Mouse (Mus musculus) limb, embryonic 14.5 days (tissue): ENCODE data around the gene Ganc. TPM values are rescaled to one million over a fixed set of nuclear protein-coding genes. Genes with fewer than 3 reads are reported as not detected.

Experiments
- ATAC-seq: fragments of 200-750 bp; cut with Nextera tagmentation; 2 replicates; pipeline ENCODE4 v1.8.0; 2017; ENCODE audit warnings: low read depth, moderate number of reproducible peaks, moderate TSS enrichment; ENCODE audit not compliant: low FRiP score
- DNase-seq: peaks from one replicate; pipeline ENCODE4 v3.0.0-alpha.2; 2015; ENCODE audit warnings: low spot score
- H3K27ac ChIP-seq: fragments of 300-500 bp; sonication (generic); replicated peaks from 2 replicates; pipeline ENCODE4 v1.5.1; 2014; ENCODE audit warnings: low read depth, mild to moderate bottlenecking, low read length, moderate library complexity, mixed read lengths
- H3K27me3 ChIP-seq: fragments of 300-500 bp; sonication (generic); 2 replicates; pipeline ENCODE4 v1.6.1; 2014; ENCODE audit warnings: low read length, mixed read lengths; ENCODE audit not compliant: control insufficient read depth, insufficient read depth
- H3K36me3 ChIP-seq: fragments of 300-500 bp; sonication (generic); 2 replicates; pipeline ENCODE4 v1.6.1; 2014; ENCODE audit warnings: mild to moderate bottlenecking, low read length, moderate library complexity, mixed read lengths; ENCODE audit not compliant: control insufficient read depth, insufficient read depth
- H3K4me1 ChIP-seq: fragments of 300-500 bp; sonication (generic); 2 replicates; pipeline ENCODE4 v1.6.1; 2014; ENCODE audit warnings: antibody characterized with exemption, low read length, mixed read lengths; ENCODE audit not compliant: control insufficient read depth, insufficient read depth
- H3K4me2 ChIP-seq: fragments of 300-500 bp; sonication (generic); replicated peaks from 2 replicates; pipeline ENCODE4 v1.6.1; 2014; ENCODE audit warnings: low read depth, mild to moderate bottlenecking, low read length, moderate library complexity; ENCODE audit not compliant: severe bottlenecking
- H3K4me3 ChIP-seq: fragments of 300-500 bp; sonication (generic); replicated peaks from 2 replicates; pipeline ENCODE4 v1.5.1; 2014; ENCODE audit warnings: low read length
- H3K9ac ChIP-seq: fragments of 300-500 bp; sonication (generic); 2 replicates; pipeline ENCODE4 v1.6.1; 2014; ENCODE audit warnings: mild to moderate bottlenecking, low read depth, low read length, moderate library complexity; ENCODE audit not compliant: severe bottlenecking
- H3K9me3 ChIP-seq: fragments of 300-500 bp; sonication (generic); 2 replicates; pipeline ENCODE4 v1.6.1; 2016; ENCODE audit warnings: low read length; ENCODE audit not compliant: control insufficient read depth
- POLR2A ChIP-seq: fragments of 200-500 bp; IDR thresholded peaks from 2 replicates; pipeline ENCODE4 v1.8.0; 2012; ENCODE audit warnings: inconsistent platforms, mild to moderate bottlenecking, moderate library complexity, borderline replicate concordance; ENCODE audit not compliant: insufficient read depth, insufficient read length; ENCODE audit errors: extremely low read depth
- WGBS: fragments of 180-500 bp; shearing (Covaris S2); extraction: QIAGEN DNeasy Blood & Tissue Kit; methylation state at CpG from one replicate; pipeline ENCODE4 v1.1.7; 2014; 5-methylcytosine and 5-hydroxymethylcytosine counted together
- polyA plus RNA-seq, 2 experiments: library from polyadenylated mRNA; depleted of rRNA in 1 of 2; stranded (reverse) in 1 of 2; unstranded in 1 of 2; fragments of >200 nt; fragmentation: Nextera tagmentation in 1 of 2; extraction: Ambion mirVana in 1 of 2; gene quantifications; 2 replicates each; pipeline versions ENCODE4 v1.2.1 to v1.2.3; 2012 to 2014

The Ganc gene
- polyA plus RNA-seq (2012; rRNA removed) (7.8 and 9.4 TPM in 2 replicates), polyA plus RNA-seq (2014; fragmentation: Nextera tagmentation; extraction: Ambion mirVana) (6.8 and 8.1 TPM in 2 replicates)

- Histone ChIP-seq H3K4me2 (peak within 1 kb of the TSS; percentile 76), H3K4me3 (peak within 1 kb of the TSS; percentile 80), H3K9ac (peak within 1 kb of the TSS; percentile 78), H3K27me3 (no peaks in the 10 kb centered on the region), H3K36me3 (peaks cover 3% of the 10 kb centered on the region; the same call in 1 of the 2 replicates), H3K27ac (peak within 1 kb of the TSS; percentile 94), H3K4me1 (peaks cover 17% of the 10 kb centered on the region), H3K9me3 (0 out of 2 replicates have a peak, but pooled peaks cover 3% of the 10 kb centered on the region)
- WGBS = under 1% methylated on average over 17 of the region's 17 CpGs
- no peak for TF ChIP-seq POLR2A
- DNase-seq = no peak
- peak; percentile 86 for ATAC-seq
These were observed at the start of gene Ganc for GRCm38 (mm10) chr2:120403653-120403985. Gene Ganc (plus strand): TSS chr2:120403896.

DNA sequence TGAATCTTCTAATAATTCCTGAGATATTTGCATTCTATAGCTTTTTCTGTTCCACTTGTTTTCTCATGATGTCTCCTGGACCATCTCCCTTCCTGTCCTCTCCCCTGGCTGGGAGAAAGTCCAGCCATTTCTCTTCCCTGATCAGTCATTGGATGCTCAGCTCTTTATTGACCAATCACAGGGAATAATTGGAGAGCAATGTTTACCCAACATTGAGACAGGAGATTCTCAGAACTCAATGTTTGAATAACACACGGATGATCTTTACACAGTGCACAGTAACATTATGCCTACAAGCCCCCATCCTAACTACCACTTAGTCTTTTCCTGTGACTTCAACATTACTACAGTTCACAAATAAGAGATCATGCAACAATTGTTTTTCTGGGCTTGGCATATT is 43.3 kb upstream of the Ganc start:
- WGBS = 97% methylated on average over 1 of the region's 1 CpGs
- ATAC-seq = no peak
- no peak overlapping the region for H3K4me3 ChIP-seq

DNA sequence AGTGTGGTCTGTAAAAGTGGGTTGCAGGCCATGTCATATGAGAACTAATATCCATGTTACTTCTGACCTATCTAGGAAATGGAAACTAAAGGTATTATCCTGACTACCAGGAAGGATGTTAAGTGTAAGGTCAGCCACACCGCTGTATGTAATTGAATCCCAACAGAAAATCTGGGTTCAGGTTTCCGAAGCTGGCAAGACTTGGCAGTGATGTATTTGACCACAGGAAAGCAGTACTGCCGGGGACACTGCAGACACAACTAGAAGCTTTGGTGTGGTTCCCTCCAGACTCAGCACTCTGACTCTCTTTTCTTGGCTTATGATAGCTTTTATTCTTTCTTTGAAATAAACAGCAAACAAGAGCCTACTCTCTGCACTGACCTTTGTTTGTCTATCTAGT is 37.2 kb upstream of the Ganc start:
- Histone ChIP-seq H3K4me1 (no peaks in the 10 kb centered on the region), H3K9me3 (no peaks in the 10 kb centered on the region), H3K4me2 (no peak overlapping the region), H3K36me3 (peaks cover 77% of the 10 kb centered on the region), H3K27ac (no peak overlapping the region), H3K4me3 (no peak overlapping the region), H3K27me3 (no peaks in the 10 kb centered on the region), H3K9ac (no peak overlapping the region)
- WGBS = 91% methylated on average over 3 of the region's 3 CpGs
- TF ChIP-seq POLR2A = no peak
- ATAC-seq (no peak), DNase-seq (no peak)

More for the DNA sequence above, 43.3 kb upstream of the Ganc start:
- Histone ChIP-seq H3K36me3 (peaks cover 73% of the 10 kb centered on the region), H3K4me2 (no peak overlapping the region), H3K9me3 (no peaks in the 10 kb centered on the region), H3K9ac (no peak overlapping the region), H3K27me3 (no peaks in the 10 kb centered on the region), H3K27ac (no peak overlapping the region), H3K4me1 (no peaks in the 10 kb centered on the region)
- no peak for TF ChIP-seq POLR2A
- no peak for DNase-seq

DNA sequence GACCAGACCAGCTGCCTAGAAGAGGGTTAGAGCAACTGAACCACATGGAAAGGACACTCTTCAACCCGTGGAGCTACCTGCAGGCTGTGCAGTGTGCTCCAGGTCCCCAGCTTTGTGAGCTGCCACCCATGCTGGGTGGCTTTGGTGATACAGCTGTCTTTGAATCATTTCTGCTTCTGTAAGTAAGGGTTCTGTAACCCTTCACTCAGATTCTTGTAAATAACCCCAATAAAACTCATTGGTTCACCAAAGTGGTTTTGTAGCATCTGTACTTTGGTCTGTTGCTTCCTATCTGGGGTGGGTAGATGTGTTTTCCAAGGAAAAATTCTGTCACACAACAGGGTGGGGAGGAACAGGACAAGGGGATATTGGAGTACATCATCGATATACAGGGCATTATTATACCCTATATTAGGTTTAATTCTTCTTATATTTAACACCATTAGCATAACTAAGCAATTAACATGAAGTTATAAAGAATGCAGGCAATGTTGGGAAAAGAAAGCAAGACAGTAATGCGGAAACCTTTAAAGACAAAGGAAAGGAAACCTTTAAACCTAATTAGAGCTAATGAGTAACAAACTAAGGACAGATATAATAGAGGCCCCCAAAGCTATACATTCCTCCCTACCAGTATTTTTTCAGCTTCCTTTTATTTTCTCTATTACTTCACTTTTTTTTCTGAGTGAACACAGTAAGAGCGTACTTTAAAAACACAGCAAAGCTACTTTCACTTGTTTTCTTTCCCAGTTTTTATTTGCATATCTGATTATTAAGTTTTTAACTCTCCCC is 36.1 kb upstream of the Ganc start:
- Histone ChIP-seq H3K4me1 (no peaks in the 10 kb centered on the region), H3K27me3 (no peaks in the 10 kb centered on the region), H3K27ac (no peak overlapping the region), H3K4me2 (no peak overlapping the region), H3K9ac (no peak overlapping the region), H3K9me3 (no peaks in the 10 kb centered on the region), H3K4me3 (no peak overlapping the region), H3K36me3 (peaks cover 75% of the 10 kb centered on the region)
- TF ChIP-seq POLR2A = no peak
- 89% methylated on average over 4 of the region's 4 CpGs for WGBS
- DNase-seq (no peak), ATAC-seq (no peak)

GRCm38 (mm10) chr2:120373858-120374257 is 29.8 kb upstream of the Ganc start:
- DNase-seq (no peak), ATAC-seq (no peak)
- no peak for TF ChIP-seq POLR2A
- H3K36me3 ChIP-seq = peaks cover 71% of the 10 kb centered on the region
- H3K27me3 ChIP-seq = no peaks in the 10 kb centered on the region
- H3K4me3 ChIP-seq = no peak overlapping the region
- H3K9ac ChIP-seq = no peak overlapping the region
- no peaks in the 10 kb centered on the region for H3K4me1 ChIP-seq
- H3K4me2 ChIP-seq = no peak overlapping the region
- WGBS = 92% methylated on average over 4 of the region's 4 CpGs
- H3K9me3 ChIP-seq = no peaks in the 10 kb centered on the region
- H3K27ac ChIP-seq = no peak overlapping the region
